Mouse (Mus musculus) lung, adult 18-20 months (tissue): Measurements from ENCODE around the gene Prss57.
"Not testable (repeated sequence)": the region's sequence is repeated elsewhere in the genome, so short reads cannot be mapped to it uniquely, and the experiment has no call there.

ENCODE experiments used
- DNase-seq, 2 experiments: peaks; one replicate each; pipeline ENCODE4 v3.0.0; 2022; ENCODE audit warnings: mixed read lengths in 2 of 2

Gene Prss57

DNA sequence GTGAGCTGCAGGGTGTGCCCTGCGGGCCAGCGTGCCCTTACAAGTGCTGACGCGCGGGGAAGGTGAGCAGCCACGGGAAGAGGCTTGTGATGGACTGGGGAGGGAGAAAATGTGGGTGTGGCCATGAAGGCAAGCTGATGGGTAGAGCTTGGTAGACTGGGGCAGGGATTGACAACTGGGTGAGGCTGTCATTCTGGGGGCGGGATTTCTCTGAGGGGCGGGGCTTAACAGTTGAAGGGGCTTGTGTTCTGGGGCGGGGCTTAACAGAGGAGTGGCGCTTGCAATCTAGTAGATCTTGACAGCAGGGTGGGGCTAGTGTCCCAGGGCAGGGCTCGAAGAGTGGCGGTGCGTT, 10.1 kb downstream of the Prss57 start:
- no peak for DNase-seq

DNA sequence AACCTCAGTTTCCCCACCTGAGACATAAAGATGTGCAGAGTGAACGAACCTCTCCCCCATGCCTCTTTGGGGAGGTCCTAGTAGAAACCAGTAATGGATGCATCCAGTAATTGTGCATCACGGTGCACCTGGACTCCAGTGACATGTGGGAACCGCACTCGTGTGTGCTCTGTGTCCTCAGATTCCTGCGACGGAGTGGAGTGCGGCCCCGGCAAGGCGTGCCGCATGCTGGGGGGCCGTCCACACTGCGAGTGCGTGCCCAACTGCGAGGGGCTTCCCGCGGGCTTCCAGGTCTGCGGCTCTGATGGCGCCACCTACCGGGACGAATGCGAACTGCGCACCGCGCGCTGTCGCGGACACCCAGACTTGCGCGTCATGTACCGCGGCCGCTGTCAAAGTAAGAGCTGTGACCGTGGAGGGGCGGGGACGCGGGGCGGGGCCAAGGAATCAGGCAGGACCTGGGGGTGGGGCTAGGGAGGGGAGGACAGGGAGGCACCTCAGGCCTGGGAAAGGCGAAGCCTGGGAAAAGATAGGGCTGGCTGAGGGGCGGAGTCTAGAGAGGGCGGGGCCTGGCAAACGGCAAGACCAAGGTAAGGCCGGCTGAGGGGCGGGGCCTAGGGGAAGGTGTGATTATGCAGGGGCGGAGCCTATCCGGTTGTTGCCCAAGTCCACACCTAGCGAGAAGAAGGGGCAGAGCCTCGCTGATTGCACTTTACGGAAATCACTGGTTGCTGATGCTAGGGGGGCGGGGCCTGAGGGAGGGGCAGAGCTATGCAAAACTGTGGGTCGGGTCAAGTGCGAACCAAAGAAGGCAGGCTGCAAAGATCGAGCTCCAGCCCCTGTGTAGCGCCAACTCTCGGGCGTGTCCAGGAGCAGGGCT, 10.7 kb downstream of the Prss57 start:
- DNase-seq = peak; percentile 99

DNA sequence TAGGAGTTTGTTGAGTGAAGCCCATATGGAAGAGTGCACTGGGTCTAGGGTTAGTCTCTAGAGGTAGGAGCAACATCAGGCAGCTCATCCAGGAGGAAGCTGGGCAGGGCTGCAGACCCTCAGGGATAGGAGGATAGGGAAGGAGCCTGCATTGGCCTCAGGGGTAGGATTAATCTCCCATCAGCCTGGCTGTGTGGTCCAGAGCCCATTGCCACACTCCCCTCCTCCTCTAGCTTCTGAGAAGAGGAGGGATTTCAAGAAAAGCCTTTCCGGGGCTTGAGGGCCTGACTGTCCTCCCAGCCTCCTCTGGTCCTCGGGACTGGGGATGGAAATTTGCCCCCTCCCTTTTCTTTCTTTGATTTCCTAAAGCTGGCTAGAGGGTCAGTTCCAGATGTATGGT, 11.6 kb downstream of the Prss57 start:
- no peak for DNase-seq

DNA sequence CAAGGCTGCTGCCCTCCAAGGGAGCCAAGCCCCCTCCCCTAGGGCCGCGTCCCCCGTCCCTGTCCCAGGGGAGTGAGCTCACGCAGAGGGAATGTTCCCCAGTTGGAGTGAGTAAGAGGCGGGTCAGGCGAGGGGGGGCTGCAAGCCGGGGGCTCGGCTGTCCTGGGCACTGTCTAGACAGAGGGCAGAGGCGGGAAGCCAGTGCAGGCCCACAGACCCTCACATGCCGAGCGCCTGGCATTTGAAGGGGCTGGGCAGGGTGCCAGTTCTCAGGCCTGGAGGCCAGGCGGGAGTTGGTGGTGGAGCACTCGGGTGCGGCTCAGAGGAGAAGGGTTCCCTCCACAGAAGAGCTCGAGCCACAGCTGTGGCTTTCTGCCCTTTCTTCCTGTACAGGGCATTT, 12.8 kb downstream of the Prss57 start:
- DNase-seq = peak; percentile 62 to 66

DNA sequence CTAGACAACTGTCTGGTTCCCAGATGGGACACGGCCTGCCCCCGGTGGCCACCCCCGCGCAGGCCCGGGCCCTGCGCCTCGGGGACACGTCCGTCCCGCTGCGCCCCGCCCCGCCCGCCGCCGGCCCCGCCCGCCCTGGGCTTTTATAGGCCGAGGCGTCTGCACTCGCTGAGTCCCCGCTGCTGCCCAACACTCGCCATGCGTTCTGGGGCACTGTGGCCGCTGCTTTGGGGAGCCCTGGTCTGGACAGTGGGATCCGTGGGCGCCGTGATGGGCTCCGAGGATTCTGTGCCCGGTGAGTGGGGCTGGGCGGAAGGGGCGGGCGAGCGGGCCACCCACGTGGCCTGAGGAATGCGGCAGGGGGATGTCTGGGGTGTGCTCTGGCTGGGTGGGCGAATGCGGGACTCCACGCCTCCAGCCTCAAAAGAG, 13.6 kb downstream of the Prss57 start, which contains the start of gene Fstl3:
Gene Fstl3 (plus strand): TSS at position 170 of the 429 bp plus-strand sequence.
- DNase-seq = peak in 1 of 2 experiments; percentile 52

DNA sequence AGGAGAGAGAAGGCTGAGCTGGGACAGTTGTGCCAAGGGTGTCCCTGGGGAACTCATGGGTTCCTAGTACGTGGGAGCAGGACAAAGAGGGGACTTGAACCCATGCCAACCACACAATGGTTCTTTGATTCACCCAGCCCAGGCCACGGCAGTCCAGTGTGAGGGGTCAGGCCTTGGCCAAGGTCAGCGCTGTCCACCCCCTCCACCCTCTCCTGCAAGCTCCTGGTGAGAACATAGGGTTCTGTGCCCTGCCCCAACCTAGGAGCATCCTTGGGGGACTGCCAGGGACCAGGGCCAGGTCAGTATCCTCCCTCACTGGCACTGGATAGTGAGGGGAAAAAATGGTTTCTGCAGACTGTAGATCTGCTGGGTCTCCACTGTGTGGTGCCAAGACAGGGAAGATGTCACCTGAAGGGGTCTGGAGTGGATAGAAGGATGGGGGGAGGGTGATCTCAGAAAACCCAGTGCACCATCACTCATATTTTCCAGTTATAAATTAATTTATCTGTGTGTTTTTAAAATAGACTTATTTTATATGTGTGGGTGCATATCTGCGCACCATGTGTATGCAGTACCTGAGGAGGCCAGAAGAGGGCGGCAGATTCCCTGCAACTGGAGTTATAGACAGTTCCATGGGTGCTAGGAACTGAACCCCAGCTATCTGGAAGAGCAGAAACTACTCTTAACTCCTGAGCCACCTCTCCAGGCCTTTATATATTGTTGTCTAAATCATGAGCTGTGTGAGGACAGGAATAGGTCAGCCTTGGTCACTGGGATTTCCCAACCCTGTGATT, 16.1 kb downstream of the Prss57 start:
- no peak for DNase-seq

DNA sequence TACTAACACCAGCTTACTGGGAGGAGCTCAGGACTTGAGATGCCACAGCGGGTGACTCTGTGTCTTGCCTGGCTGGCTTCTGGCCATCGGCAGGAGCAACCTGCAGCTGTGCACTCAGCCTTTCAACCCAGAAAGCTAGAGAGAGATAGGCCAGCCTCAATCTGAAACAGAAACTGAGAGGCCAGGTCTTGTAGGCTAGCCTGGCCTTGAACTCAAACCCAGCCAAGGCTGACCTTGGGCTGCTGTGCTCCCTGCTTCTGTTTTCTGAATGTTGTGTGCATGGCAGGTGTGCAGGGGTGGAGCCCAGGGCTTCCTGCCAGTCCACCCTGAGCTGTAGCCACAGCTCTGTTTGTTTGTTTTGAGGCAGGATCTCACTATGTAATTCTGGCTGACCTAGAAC, 17.6 kb downstream of the Prss57 start:
- no peak for DNase-seq

DNA sequence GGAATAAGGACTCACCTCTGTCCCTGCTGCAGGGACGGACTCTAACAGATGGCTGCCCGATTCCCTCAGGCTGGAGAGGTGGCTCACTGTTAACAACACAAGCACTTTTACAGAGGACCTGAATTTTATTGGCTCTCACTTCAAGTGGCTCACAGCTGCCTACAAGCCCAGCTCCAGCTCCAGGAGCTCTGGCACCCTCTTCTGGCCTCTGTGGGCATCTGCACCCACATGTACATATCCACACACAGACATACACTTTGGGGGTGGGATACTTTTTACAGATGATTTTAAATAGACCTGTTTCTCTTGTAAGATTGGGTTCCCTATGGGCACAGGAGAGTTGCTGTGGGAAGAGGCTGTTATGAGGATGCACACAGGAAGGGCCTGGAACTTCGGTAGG, 18.4 kb downstream of the Prss57 start:
- DNase-seq = no peak

DNA sequence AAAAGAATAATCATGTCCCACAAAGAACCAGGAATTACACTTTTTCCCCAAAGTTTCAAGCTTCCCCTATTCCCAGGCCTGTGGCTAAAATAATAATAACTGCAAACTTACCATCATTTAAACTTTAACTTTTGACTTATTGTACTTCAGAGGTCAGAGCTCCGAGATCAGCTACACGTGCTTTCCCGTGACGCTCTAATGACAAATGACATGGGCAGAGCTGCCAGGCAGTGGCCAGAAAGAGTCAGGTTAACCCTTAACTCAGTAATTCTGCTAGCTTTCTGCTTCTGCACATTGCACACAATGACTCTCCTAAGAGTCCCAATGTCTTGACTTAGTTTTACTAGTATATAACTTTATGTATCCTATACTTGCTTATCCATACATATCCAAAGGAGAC, 21.4 kb downstream of the Prss57 start:
- no peak for DNase-seq

DNA sequence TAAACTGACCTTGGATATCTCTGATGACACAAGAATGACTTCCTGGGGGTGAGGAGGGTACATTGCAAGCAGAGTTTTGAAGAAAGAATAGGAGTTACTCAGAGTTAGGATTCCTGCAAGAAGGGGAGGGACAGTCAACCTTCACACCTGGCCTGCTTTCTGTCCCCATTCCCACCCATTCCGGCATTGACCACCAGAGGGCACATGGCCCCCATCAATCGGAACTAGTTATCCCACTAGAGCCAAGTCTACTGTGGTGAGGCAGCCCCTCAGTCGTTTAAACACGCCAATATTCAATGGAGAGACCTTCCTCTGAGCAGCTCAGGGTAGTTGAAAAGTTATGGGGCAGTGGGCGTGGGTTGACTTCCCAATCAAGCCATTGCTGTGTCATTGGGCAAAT, 22.4 kb downstream of the Prss57 start:
- DNase-seq = peak; percentile 78 to 82

DNA sequence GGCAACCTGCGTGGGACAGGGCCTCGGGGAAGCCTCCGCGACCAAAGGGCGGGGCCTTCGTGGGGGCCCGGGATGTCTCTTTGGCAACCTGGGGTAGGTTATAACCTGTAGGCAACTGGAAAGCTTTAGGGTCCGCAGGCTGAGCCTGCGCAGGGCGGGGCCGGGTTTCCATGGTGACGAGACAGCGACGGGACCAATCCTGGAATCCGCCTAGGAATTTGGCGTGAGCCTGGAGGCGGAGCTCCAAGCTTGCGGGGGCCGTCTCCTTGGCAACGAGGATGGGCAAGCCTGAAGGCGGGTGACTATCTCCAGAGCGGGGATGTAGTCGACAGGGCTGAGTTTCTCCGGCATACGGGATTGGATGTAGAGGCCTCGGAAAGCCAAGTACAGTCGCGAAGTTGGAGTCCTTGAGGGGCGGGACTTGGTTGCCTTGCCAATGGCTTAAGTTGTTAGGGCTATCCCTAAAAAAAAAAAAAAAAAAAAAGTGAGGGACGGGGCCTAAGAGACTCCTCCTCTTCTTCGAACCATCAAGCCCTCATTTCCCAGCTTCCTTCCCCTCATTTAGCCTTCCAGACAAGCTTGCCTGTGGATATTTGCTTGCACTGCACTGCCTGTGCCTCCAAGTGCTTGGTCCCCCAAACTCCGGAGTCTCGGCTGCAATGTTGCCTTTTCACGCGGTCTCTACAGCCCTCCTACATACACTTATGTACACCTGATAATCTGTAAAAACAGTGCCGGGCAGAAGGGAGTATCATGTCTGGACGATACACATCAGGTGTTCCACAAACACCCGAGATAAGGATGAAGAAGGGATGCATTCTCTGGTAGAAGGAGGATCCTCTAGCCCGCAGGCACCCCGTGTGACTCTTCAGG, 23.2 kb downstream of the Prss57 start:
- DNase-seq = peak; percentile 89 to 92

DNA sequence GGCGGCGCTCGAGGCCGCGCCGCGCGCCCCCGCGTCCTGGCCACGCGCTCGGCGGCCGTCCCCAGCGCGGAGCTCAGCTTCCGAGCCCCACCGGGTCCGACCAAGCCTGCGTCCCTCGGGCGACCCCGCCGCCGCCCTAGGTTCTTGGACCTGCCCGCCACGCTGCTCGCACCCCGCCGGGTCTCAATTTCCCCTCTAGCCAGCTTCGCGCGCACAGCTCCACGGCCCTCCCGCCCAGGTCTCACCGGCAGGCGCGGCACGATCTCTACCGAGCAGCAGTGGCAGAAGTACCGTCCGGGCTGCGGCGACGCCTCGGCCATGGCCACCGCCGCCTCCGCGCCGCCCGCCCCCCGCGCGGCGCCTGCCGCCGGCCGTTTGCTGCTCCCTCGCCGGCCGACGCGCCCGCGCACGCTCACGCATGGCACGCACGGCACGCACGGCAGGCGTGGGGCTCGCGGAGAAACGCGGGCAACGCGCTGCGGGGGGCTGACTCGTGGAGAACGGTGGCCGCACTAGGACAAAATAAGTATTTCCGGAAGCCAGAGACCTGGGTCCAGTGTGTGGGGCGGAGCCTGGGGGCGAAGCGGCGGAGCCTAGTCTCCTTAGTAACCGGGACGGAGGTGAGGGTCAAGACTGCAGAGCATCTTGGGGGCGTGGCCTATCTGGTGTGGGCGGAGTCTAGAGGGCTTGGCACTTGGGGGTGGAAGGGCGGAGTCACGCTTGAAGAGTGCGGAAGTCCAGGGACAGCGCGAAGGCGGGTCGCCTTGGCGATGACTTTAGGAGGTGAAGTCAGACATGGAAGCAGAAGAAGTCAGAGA, 24.0 kb downstream of the Prss57 start, which contains the start of gene Rnf126:
Gene Rnf126 (minus strand): TSS at position 445 of the 818 bp plus-strand sequence.
- DNase-seq = peak; percentile 99

DNA sequence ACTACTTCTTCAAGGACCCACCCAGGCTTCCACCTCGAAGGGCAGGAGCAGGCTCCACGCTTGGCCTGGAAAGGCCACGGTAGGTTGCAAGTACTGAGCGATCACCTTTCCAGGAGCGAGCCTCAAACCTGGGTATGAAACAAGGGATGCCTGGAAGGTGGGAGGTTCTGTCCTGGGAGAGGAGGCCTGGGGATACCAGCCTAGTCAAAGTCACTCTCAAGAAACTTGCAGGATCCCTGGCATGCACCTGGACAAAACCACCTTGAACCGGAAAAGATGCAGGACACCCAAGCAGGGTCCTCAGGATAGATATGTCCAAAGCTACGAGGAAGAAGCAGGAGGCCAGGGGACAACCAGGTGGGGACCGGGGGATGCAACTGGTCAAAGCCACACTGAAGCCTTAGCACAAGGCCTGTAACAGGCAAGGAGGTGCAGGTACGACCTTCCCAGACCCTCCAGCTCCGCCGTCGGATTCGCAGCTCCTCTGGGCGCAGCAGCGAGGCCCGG, 24.7 kb downstream of the Prss57 start:
- DNase-seq = peak in 1 of 2 experiments; percentile 25

DNA sequence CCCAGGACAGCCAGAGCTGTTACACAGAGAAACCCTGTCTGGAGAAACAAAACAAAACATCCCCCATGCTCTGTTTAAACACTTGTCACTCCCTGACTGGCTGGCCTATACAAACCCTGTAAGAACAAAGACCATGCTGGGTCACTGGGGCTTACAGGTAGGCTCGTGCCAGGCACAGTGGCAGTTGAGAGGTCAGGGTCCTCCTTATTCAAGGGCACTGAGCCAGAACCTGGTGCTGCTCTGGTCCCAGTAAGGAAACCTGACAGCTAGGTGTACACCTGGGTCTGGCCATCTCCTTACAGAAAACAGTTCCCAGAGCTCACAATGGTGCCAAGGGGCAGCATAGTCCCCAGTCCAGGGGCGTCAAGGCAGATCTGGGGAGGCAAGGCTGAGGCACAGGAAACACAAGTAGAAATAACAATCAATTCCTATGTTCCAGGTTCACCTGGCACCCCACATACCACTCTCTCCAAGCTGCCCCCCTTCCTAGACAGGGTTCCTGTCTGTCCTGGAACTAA, 25.5 kb downstream of the Prss57 start:
- no peak for DNase-seq

DNA sequence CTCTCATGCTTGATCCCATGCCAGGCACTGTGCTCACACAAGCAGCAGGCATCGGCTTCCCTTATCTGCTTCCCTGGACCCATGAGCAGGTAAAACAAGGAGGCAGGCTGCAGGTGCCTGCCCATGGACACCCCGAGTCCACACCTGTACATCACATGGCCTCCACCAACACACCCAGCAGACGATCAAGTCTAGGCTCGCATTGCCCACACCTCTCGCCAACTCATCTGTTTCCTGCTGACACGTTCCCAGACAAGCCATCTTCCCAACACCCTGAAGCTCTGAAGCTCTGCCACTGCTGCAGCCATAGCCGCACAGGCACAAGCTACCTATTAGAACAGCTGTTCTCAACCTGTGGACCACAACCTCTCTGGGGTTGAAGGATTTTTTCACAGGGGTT, 26.5 kb downstream of the Prss57 start:
- no peak for DNase-seq

DNA sequence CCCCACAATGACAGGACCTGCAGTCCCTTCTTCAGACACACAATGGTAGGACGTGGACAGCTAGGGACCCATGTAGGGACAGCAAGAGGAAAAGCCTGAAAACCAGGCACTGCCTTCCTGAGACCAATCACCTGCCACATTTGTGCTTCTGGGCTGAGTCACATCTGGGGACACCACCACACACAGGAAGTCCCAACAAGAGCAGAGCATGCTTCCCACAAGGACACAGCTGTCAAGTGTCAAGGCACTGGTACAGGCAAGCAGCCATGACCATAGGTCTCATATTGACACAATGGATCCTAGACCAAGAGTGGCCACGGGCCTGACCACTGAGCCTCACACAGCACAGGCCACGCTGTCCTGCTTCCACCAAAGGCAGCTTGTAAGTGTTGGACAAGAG, 27.9 kb downstream of the Prss57 start:
- no peak for DNase-seq

DNA sequence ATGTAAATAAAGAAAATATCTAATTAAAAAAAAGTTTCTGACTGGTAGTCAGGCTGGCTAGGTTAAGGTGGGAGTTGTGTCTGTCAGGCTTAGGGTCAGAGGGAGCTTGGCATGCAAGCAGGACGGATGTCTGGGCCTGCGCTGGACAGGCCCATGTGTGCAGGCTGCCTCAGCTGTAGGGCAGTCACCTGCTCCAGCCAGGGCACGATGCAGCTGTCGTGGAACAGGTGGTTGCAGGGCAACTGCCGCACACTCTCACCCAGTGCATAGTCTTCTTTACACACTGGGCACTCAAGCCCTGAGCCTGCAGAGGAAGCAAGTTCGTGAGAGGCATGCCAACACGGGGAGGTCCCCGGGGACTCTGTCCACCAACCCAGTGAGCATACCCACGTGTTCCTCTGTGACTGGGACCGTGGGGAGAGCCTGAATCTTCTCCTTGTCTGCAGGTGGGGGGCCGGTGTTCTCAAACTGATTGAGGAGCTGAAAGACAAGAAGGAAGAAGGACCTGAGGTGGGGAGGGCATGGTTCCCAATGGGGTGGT, 30.1 kb downstream of the Prss57 start:
- DNase-seq = no peak

DNA sequence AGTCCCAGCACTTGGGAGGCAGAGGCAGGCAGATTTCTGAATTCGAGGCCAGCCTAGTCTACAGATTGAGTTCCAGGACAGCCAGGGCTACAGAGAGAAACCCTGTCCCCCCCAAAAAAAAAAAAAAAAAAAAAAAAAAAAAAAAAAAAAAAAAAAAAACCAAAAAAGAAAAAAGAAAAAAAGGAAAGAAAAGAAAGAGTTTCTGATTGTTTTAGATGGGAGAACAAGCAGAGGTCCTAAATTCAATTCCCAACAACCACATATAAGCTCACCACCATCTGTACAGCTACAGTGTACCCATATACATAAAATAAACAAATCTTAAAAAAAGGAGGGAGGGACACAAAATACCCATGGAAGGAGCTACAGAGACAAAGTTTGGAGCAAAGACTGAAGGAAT, 31.1 kb downstream of the Prss57 start:
- DNase-seq = not testable (repeated sequence)

DNA sequence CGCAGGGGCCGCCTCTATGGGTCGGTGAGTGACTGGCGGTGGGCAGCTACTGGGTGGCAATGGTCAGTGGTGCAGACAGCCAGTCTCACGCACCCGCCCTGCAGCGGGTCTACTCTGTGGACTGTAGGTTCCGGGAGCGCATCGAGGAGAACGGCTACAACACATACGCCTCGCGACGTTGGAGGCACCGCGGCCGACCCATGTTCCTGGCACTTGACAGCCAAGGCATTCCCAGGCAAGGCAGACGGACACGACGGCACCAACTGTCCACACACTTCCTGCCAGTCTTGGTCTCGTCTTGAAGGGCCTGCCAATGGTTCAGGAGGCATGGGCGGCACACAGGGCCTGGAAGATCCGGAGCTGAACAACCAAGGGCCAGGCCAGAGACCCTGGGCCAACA, 34.1 kb downstream of the Prss57 start:
- no peak for DNase-seq

DNA sequence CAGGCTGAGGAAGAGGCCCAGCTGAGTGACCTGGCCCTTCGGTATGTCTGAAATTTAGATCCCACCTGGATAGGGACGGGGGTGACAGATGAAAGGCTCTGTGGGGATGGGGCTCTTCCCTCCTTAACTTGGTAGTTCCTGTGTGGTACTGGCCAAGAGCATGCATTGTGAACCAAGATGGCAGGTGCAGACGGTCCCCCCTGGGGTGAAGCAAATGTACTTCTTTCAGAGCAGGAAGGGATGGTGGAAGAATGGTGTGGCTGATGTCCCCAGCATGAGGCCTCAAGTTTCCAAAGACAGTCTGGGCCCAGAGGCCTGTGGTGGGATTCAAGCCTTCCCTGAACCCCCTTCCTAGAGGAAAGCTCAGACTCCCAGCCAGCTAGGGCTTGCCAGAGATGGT, 34.9 kb downstream of the Prss57 start:
- no peak for DNase-seq

DNA sequence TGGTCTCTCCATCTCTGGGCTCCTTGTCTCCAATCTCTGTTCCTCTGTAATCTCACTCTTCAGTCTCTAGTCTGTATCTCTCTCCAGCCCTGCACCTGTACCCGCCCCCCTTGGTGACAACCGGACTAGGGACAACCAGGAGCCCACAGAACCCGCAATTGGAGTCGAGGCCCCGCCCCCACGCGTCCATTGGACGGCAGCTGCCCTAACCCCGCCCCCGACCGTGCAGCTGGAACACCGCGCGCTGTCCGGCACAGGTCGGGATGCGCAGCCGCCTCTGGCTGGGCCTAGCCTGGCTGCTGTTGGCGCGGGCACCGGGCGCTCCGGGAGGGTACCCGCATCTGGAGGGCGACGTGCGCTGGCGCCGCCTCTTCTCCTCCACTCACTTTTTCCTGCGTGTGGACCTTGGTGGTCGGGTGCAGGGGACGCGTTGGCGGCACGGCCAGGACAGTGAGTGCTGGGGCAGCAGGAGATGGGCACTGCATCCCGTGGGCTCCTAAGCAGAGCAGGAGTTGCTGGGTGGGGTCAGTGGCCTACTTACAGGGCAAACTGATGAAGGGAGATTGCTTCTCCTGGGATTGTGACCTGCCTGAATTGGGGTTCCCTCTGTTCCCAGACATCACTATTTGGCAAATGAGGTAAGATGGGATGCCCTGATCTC, 35.8 kb downstream of the Prss57 start, which contains the start of gene Fgf22:
Gene Fgf22 (plus strand): TSS at position 221 of the 661 bp plus-strand sequence.
- DNase-seq = peak; percentile 67 to 76
